ENCODE assay signal across 11 mouse cellular contexts in the genomic region with DNA sequence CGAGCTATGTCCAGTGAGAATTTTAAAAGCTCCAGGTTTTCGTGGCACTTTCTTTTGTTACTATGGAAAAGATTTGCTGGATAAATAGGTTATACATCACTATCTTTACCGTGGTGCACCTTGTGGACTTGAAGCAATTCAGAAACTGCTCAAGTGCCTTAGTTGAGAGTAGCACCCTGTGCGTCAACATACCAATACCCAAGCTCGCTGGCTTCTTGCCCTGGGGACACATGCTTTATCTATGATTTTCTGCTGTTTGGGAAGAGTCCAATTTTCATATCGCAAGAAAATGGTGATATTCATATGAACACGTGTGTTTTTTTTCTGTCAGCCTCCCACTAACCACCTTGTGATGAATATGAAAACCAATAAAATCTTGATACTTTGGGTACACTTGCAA. TPM values are rescaled to one million over a fixed set of nuclear protein-coding genes. Genes with fewer than 3 reads are reported as not detected.
DNase-seq lines count a peak whose midpoint lies in the region; ATAC-seq lines count a peak whose summit lies in the region.
"Had no signal": no experiment of that assay in that cellular context is flagged by ENCODE, and none has a peak within 500 bp of the region (broad histone marks: within the 10 kb centered on the region; RNA-seq: fewer than 3 reads in every experiment).

No protein-coding gene starts in this region.

- peak; percentile 15 for DNase-seq in right cerebral cortex, postnatal 14 days
- DNase-seq in right cerebral cortex, postnatal 36 days (ENCODE audit: low spot score in 2 of 2): no peak
- DNase-seq in hindbrain, embryonic 11.5 days (ENCODE audit: low spot score): peak; percentile 1
- peak; percentile 8 for DNase-seq in left cerebral cortex, postnatal 4 days
- DNase-seq in embryonic facial prominence, embryonic 10.5 days (ENCODE audit: low spot score): no peak
- no peak for DNase-seq in testis, postnatal 10 days (ENCODE audit: low spot score)
- DNase-seq in kidney, adult 9 months: no peak
- DNase-seq: liver had no signal

- H3K9ac ChIP-seq in hindbrain, embryonic 11.5 days (ENCODE audit: low read depth, low read length): no peak overlapping the region
- H3K9ac ChIP-seq: intestine, embryonic 15.5 days; stomach, embryonic 15.5 days had no signal

- intact Hi-C loops in left cerebral cortex, postnatal 4 days (cut with DNase I): no loop called here

- no peaks in the 10 kb centered on the region for H3K4me1 ChIP-seq in hindbrain, embryonic 11.5 days (replicated peaks; ENCODE audit: control insufficient read depth, insufficient read depth, low read length)
- H3K4me1 ChIP-seq in embryonic facial prominence, embryonic 10.5 days: peaks cover 6% of the 10 kb centered on the region
- H3K4me1 ChIP-seq: intestine, embryonic 15.5 days; stomach, embryonic 15.5 days had no signal

- H3K4me3 ChIP-seq in hindbrain, embryonic 11.5 days (ENCODE audit: low read depth, low read length): no peak overlapping the region
- H3K4me3 ChIP-seq in embryonic facial prominence, embryonic 10.5 days: no peak overlapping the region
- H3K4me3 ChIP-seq: intestine, embryonic 15.5 days; stomach, embryonic 15.5 days had no signal

- no peaks in the 10 kb centered on the region for H3K9me3 ChIP-seq in hindbrain, embryonic 11.5 days (ENCODE audit: control insufficient read depth, low read length)
- H3K9me3 ChIP-seq in embryonic facial prominence, embryonic 10.5 days: no peaks in the 10 kb centered on the region
- H3K9me3 ChIP-seq: intestine, embryonic 15.5 days; stomach, embryonic 15.5 days had no signal

- H3K36me3 ChIP-seq in hindbrain, embryonic 11.5 days (ENCODE audit: control insufficient read depth, insufficient read depth, low read length): no peaks in the 10 kb centered on the region
- no peaks in the 10 kb centered on the region for H3K36me3 ChIP-seq in embryonic facial prominence, embryonic 10.5 days (replicated peaks)
- H3K36me3 ChIP-seq: intestine, embryonic 15.5 days; stomach, embryonic 15.5 days had no signal

- no peak overlapping the region for H3K4me2 ChIP-seq in hindbrain, embryonic 11.5 days (replicated peaks; ENCODE audit: low read depth, low read length)
- H3K4me2 ChIP-seq: intestine, embryonic 15.5 days; stomach, embryonic 15.5 days had no signal

- ATAC-seq in hindbrain, embryonic 11.5 days (ENCODE audit: low FRiP score): no peak
- ATAC-seq: intestine, embryonic 15.5 days; lung, postnatal 0 days had no signal

- WGBS in hindbrain, embryonic 11.5 days: 35% methylated on average over 7 of the region's 7 CpGs
- WGBS in embryonic facial prominence, embryonic 10.5 days: 31% methylated on average over 7 of the region's 7 CpGs

- H3K27me3 ChIP-seq in hindbrain, embryonic 11.5 days (ENCODE audit: control insufficient read depth, insufficient read depth, low read length): peaks cover 8% of the 10 kb centered on the region; the same call in 1 of the 2 replicates
- peaks cover 24% of the 10 kb centered on the region for H3K27me3 ChIP-seq in embryonic facial prominence, embryonic 10.5 days (replicated peaks; ENCODE audit: low read depth, poor library complexity, severe bottlenecking)

- H3K27ac ChIP-seq in hindbrain, embryonic 11.5 days (ENCODE audit: low read depth, low read length): no peak overlapping the region
- no peak overlapping the region for H3K27ac ChIP-seq in embryonic facial prominence, embryonic 10.5 days (replicated peaks)
- H3K27ac ChIP-seq: intestine, embryonic 15.5 days; stomach, embryonic 15.5 days had no signal

RNA-seq across cellular contexts. Expression of gene March1, which starts 1.3 kb away (rescaled TPM):
- 6.5 and 8.7 TPM in 2 replicates for polyA plus RNA-seq in hindbrain, embryonic 11.5 days (2014; fragmentation: Nextera tagmentation; extraction: Ambion mirVana)
- 10 to 100 TPM; 87.9 to 88.4 TPM for total RNA-seq in left cerebral cortex, postnatal 4 days (2021)
- 0.39 and 0.51 TPM in 2 replicates for polyA plus RNA-seq in embryonic facial prominence, embryonic 10.5 days (2016; fragmentation: Nextera tagmentation; extraction: Ambion mirVana)

Comparison
In these comparisons a context has a peak if more than half of its experiments do, and no peak if none do; other contexts are left out.
1. DNase-seq: peak in right cerebral cortex, postnatal 14 days (single experiment), hindbrain, embryonic 11.5 days (single experiment) and left cerebral cortex, postnatal 4 days (single experiment); none in right cerebral cortex, postnatal 36 days (0 of 2), embryonic facial prominence, embryonic 10.5 days (single experiment), testis, postnatal 10 days (single experiment) and kidney, adult 9 months (single experiment).